Comparison of ENCODE assay signal across 8 mouse cellular contexts in genomic region chr9:27414058-27414460, GRCm38 (mm10). TPM values are rescaled to one million over a fixed set of nuclear protein-coding genes. Genes with fewer than 3 reads are reported as not detected.
DNase-seq lines count a peak whose midpoint lies in the region; ATAC-seq and TF ChIP-seq lines count a peak whose summit lies in the region.

No protein-coding gene starts in this region.

- no peaks in the 10 kb centered on the region; the same call in 1 of the 2 replicates for H3K27me3 ChIP-seq in intestine, embryonic 15.5 days (replicated peaks)
- H3K27me3 ChIP-seq in midbrain, embryonic 14.5 days (ENCODE audit: control insufficient read depth, insufficient read depth, low read length): no peaks in the 10 kb centered on the region
- no peaks in the 10 kb centered on the region for H3K27me3 ChIP-seq in stomach, postnatal 0 days (ENCODE audit: control insufficient read depth, insufficient read depth, low read length)

- no peak for TF ChIP-seq EP300 in stomach, postnatal 0 days (optimal IDR thresholded peaks at IDR 0.05)

- H3K4me1 ChIP-seq in cortical plate, adult 2 months (ENCODE audit: control insufficient read depth, insufficient read depth, low read length): peaks cover 1% of the 10 kb centered on the region; the same call in 1 of the 2 replicates
- no peaks in the 10 kb centered on the region for H3K4me1 ChIP-seq in intestine, embryonic 15.5 days (replicated peaks)
- no peaks in the 10 kb centered on the region; the same call in 1 of the 2 replicates for H3K4me1 ChIP-seq in midbrain, embryonic 14.5 days (ENCODE audit: control insufficient read depth, insufficient read depth, low read length)
- H3K4me1 ChIP-seq in stomach, postnatal 0 days (replicated peaks; ENCODE audit: control insufficient read depth, insufficient read depth): no peaks in the 10 kb centered on the region

- peak overlapping the region; percentile 28; the same call in 1 of the 2 replicates for H3K4me2 ChIP-seq in intestine, embryonic 15.5 days (replicated peaks)
- peak overlapping the region; percentile 48 for H3K4me2 ChIP-seq in midbrain, embryonic 14.5 days (ENCODE audit: low read length)
- peak overlapping the region; percentile 17; the same call in 1 of the 2 replicates for H3K4me2 ChIP-seq in stomach, postnatal 0 days (replicated peaks; ENCODE audit: low read depth)

- no peak for TF ChIP-seq POLR2A in cortical plate, adult 2 months (IDR thresholded peaks at IDR 0.05; ENCODE audit: extremely low read depth, insufficient read depth, low read length)

- H3K9me3 ChIP-seq in intestine, embryonic 15.5 days: no peaks in the 10 kb centered on the region
- no peaks in the 10 kb centered on the region for H3K9me3 ChIP-seq in midbrain, embryonic 14.5 days (ENCODE audit: control insufficient read depth, low read length)
- H3K9me3 ChIP-seq in stomach, postnatal 0 days (ENCODE audit: control insufficient read depth, low read length): no peaks in the 10 kb centered on the region

- TF ChIP-seq CTCF in cortical plate, adult 2 months (IDR thresholded peaks at IDR 0.05; ENCODE audit: extremely low read depth, insufficient read depth, low read length): peak; percentile 97
- TF ChIP-seq CTCF in stomach, postnatal 0 days (IDR thresholded peaks at IDR 0.05; ENCODE audit: low read depth): peak; percentile 97

- intact Hi-C loops in left cerebral cortex, postnatal 14 days (cut with DNase I): loop anchor here (5.0 kb wide), 2 partner anchors 363 to 783 kb away; no protein-coding TSS in a partner anchor

- DNase-seq in spleen, postnatal 10 days (ENCODE audit: low spot score in 2 of 2): peak; percentile 9 to 47
- no peak for DNase-seq in spleen, adult 12 weeks (ENCODE audit: low spot score)
- DNase-seq in gastrocnemius, postnatal 10 days: peak; percentile 71
- DNase-seq in left cerebral cortex, postnatal 14 days (ENCODE audit: low spot score in 2 of 2): peak; percentile 78 to 86
- peak; percentile 92 for DNase-seq in midbrain, embryonic 14.5 days
- DNase-seq in stomach, postnatal 0 days (ENCODE audit: low spot score): peak; percentile 76

- peak; percentile 31; the same call in 1 of the 2 replicates for ATAC-seq in intestine, embryonic 15.5 days
- ATAC-seq in midbrain, embryonic 14.5 days (ENCODE audit: low FRiP score, low TSS enrichment): peak; percentile 59
- peak; percentile 45; the same call in 1 of the 2 replicates for ATAC-seq in stomach, postnatal 0 days (ENCODE audit: low FRiP score, low TSS enrichment)

- H3K36me3 ChIP-seq in intestine, embryonic 15.5 days: no peaks in the 10 kb centered on the region
- no peaks in the 10 kb centered on the region for H3K36me3 ChIP-seq in midbrain, embryonic 14.5 days (ENCODE audit: control insufficient read depth, insufficient read depth, low read length)
- H3K36me3 ChIP-seq in stomach, postnatal 0 days (ENCODE audit: control insufficient read depth, insufficient read depth, low read length): no peaks in the 10 kb centered on the region

- no peak overlapping the region for H3K27ac ChIP-seq in cortical plate, adult 2 months (ENCODE audit: insufficient read depth, low read length)
- H3K27ac ChIP-seq in intestine, embryonic 15.5 days: no peak overlapping the region
- H3K27ac ChIP-seq in midbrain, embryonic 14.5 days (replicated peaks; ENCODE audit: low read depth, low read length): no peak overlapping the region
- H3K27ac ChIP-seq in stomach, postnatal 0 days (replicated peaks): no peak overlapping the region

- no peak overlapping the region for H3K4me3 ChIP-seq in cortical plate, adult 2 months (ENCODE audit: insufficient read depth, low read length)
- no peak overlapping the region for H3K4me3 ChIP-seq in intestine, embryonic 15.5 days (replicated peaks)
- no peak overlapping the region for H3K4me3 ChIP-seq in midbrain, embryonic 14.5 days (replicated peaks; ENCODE audit: low read depth, low read length)
- no peak overlapping the region for H3K4me3 ChIP-seq in stomach, postnatal 0 days (ENCODE audit: low read depth, low read length)

- 4% methylated on average over 11 of the region's 11 CpGs for WGBS in intestine, embryonic 15.5 days
- 1% methylated on average over 11 of the region's 11 CpGs for WGBS in midbrain, embryonic 14.5 days
- WGBS in stomach, postnatal 0 days: 3% methylated on average over 11 of the region's 11 CpGs

- no peak overlapping the region for H3K9ac ChIP-seq in intestine, embryonic 15.5 days
- H3K9ac ChIP-seq in midbrain, embryonic 14.5 days (replicated peaks; ENCODE audit: low read length): no peak overlapping the region; the same call in 1 of the 2 replicates
- H3K9ac ChIP-seq in stomach, postnatal 0 days (ENCODE audit: low read length): no peak overlapping the region

RNA-seq across cellular contexts. Expression of gene Spata19, which starts 17.5 kb away (rescaled TPM):
- polyA plus RNA-seq in cortical plate, adult 2 months (2012; rRNA removed): 1.3 and 1.5 TPM in 2 replicates
- not detected for total RNA-seq in gastrocnemius, postnatal 10 days (2021)
- polyA plus RNA-seq in intestine, embryonic 15.5 days (2015; fragmentation: Nextera tagmentation; extraction: Ambion mirVana): not detected in 2 replicates
- under 1 TPM in 1 of 2 experiments, not detected in 1; 0.81 TPM for total RNA-seq in left cerebral cortex, postnatal 14 days (2021)
- not detected in 2 replicates for polyA plus RNA-seq in midbrain, embryonic 14.5 days (2014; fragmentation: Nextera tagmentation; extraction: Ambion mirVana)
- not detected in 2 replicates for polyA plus RNA-seq in stomach, postnatal 0 days (2015; fragmentation: Nextera tagmentation; extraction: Ambion mirVana)
